Comparison of ENCODE assay signal across 7 mouse cellular contexts in genomic region chr6:51168775-51169695, GRCm38 (mm10).
A peak's percentile ranks its signal among the peaks of the same experiment; 100 is the strongest.
DNase-seq lines count a peak whose midpoint lies in the region; ATAC-seq and TF ChIP-seq lines count a peak whose summit lies in the region.

No protein-coding gene starts in this region.

- H3K4me3 ChIP-seq in E14TG2a.4 (replicated peaks; ENCODE audit: low read length) = peak overlapping the region; percentile 71
- H3K4me3 ChIP-seq in bone marrow, adult 2 months (replicated peaks; ENCODE audit: control insufficient read depth, low read depth, low read length) = no peak overlapping the region
- H3K4me3 ChIP-seq in kidney, embryonic 16.5 days (ENCODE audit: low read length) = peak overlapping the region; percentile 44
- H3K4me3 ChIP-seq in megakaryocyte, embryonic 14.5 days (replicated peaks) = peak overlapping the region; percentile 89

- TF ChIP-seq POLR2A in bone marrow, adult 2 months (IDR thresholded peaks at IDR 0.05; ENCODE audit: borderline replicate concordance, control insufficient read depth, low read depth, low read length) = no peak

- no peaks in the 10 kb centered on the region for H3K9me3 ChIP-seq in E14TG2a.4 (ENCODE audit: low read length)
- no peaks in the 10 kb centered on the region for H3K9me3 ChIP-seq in kidney, embryonic 16.5 days (ENCODE audit: low read length)
- H3K9me3 ChIP-seq in megakaryocyte, embryonic 14.5 days = no peaks in the 10 kb centered on the region

- 15% methylated on average over 38 of the region's 38 CpGs for WGBS in bone marrow, adult 2 months
- WGBS in kidney, embryonic 16.5 days = 12% methylated on average over 34 of the region's 38 CpGs

- H3K36me3 ChIP-seq in E14TG2a.4 (ENCODE audit: insufficient read depth, low read length) = no peaks in the 10 kb centered on the region
- no peaks in the 10 kb centered on the region for H3K36me3 ChIP-seq in kidney, embryonic 16.5 days (ENCODE audit: insufficient read depth, low read length)
- no peaks in the 10 kb centered on the region for H3K36me3 ChIP-seq in megakaryocyte, embryonic 14.5 days (replicated peaks; ENCODE audit: low read length)

- H3K27ac ChIP-seq in bone marrow, adult 2 months (ENCODE audit: control insufficient read depth, insufficient read depth, low read depth, low read length, poor library complexity) = 0 out of 2 replicates have a peak overlapping the region, but pooled peaks have one; percentile 10
- peak overlapping the region; percentile 98 for H3K27ac ChIP-seq in kidney, embryonic 16.5 days (ENCODE audit: low read length)

- peak; percentile 54 for DNase-seq in testis, postnatal 10 days (ENCODE audit: low spot score)
- DNase-seq in natural killer cell, adult 2 months (ENCODE audit: low spot score in 2 of 2) = no peak

- TF ChIP-seq CTCF in E14TG2a.4 (conservative IDR thresholded peaks at IDR 0.05; ENCODE audit: low read length) = no peak
- TF ChIP-seq CTCF in bone marrow, adult 2 months (IDR thresholded peaks at IDR 0.05; ENCODE audit: control insufficient read depth, insufficient read depth, low read length) = no peak

- H3K9ac ChIP-seq in kidney, embryonic 16.5 days (replicated peaks; ENCODE audit: low read length) = peak overlapping the region; percentile 79

- H3K27me3 ChIP-seq in E14TG2a.4 (ENCODE audit: insufficient read depth, low read length) = peaks cover 33% of the 10 kb centered on the region
- no peaks in the 10 kb centered on the region for H3K27me3 ChIP-seq in kidney, embryonic 16.5 days (ENCODE audit: insufficient read depth, low read length)
- H3K27me3 ChIP-seq in megakaryocyte, embryonic 14.5 days (replicated peaks) = peaks cover 23% of the 10 kb centered on the region

- peak; percentile 24 for ATAC-seq in granulocyte monocyte progenitor cell, adult 5-6 weeks (replicated peaks; ENCODE audit: poor library complexity, severe bottlenecking)
- 0 out of 2 replicates have a peak, but pooled peaks have one; percentile 13 for ATAC-seq in kidney, embryonic 16.5 days (ENCODE audit: low FRiP score, low TSS enrichment)

- peaks cover 42% of the 10 kb centered on the region for H3K4me1 ChIP-seq in E14TG2a.4 (replicated peaks; ENCODE audit: low read depth, low read length)
- H3K4me1 ChIP-seq in bone marrow, adult 2 months (ENCODE audit: control insufficient read depth, insufficient read depth, low read length) = peaks cover 1% of the 10 kb centered on the region; the same call in 1 of the 2 replicates
- peaks cover 41% of the 10 kb centered on the region for H3K4me1 ChIP-seq in kidney, embryonic 16.5 days (ENCODE audit: insufficient read depth, low read length)
- H3K4me1 ChIP-seq in megakaryocyte, embryonic 14.5 days = peaks cover 43% of the 10 kb centered on the region

- peak overlapping the region; percentile 62 for H3K4me2 ChIP-seq in kidney, embryonic 16.5 days (replicated peaks; ENCODE audit: low read depth, low read length)
